Mouse (Mus musculus) limb, embryonic 13.5 days (tissue): ENCODE results near the gene Ap5z1. TPM values are rescaled to one million over a fixed set of nuclear protein-coding genes. Genes with fewer than 3 reads are reported as not detected.

Source experiments
- ATAC-seq: fragments of 200-750 bp; cut with Nextera tagmentation; 2 replicates; pipeline ENCODE4 v1.8.0; 2017; ENCODE audit warnings: low read depth, moderate number of reproducible peaks, moderate TSS enrichment; ENCODE audit not compliant: low FRiP score
- H3K27ac ChIP-seq: fragments of 300-500 bp; sonication (generic); 2 replicates; pipeline ENCODE4 v1.5.1; 2015; ENCODE audit warnings: inconsistent platforms, mild to moderate bottlenecking, moderate library complexity
- H3K27me3 ChIP-seq: fragments of 300-500 bp; sonication (generic); 2 replicates; pipeline ENCODE4 v1.6.1; 2015; ENCODE audit warnings: mild to moderate bottlenecking, inconsistent platforms
- H3K36me3 ChIP-seq: fragments of 300-500 bp; sonication (generic); 2 replicates; pipeline ENCODE4 v1.6.1; 2015; ENCODE audit warnings: inconsistent platforms, mild to moderate bottlenecking, moderate library complexity
- H3K4me1 ChIP-seq: fragments of 300-500 bp; sonication (generic); 2 replicates; pipeline ENCODE4 v1.6.1; 2015; ENCODE audit warnings: inconsistent platforms
- H3K4me2 ChIP-seq: fragments of 300-500 bp; sonication (generic); replicated peaks from 2 replicates; pipeline ENCODE4 v1.6.1; 2015; ENCODE audit warnings: inconsistent platforms, mild to moderate bottlenecking, moderate library complexity
- H3K4me3 ChIP-seq: fragments of 300-500 bp; sonication (generic); 2 replicates; pipeline ENCODE4 v1.5.1; 2015; ENCODE audit warnings: moderate library complexity, mild to moderate bottlenecking, inconsistent platforms
- H3K9ac ChIP-seq: fragments of 300-500 bp; sonication (generic); 2 replicates; pipeline ENCODE4 v1.6.1; 2015; ENCODE audit warnings: mild to moderate bottlenecking, inconsistent platforms
- H3K9me3 ChIP-seq: fragments of 300-500 bp; sonication (generic); 2 replicates; pipeline ENCODE4 v1.6.1; 2016; ENCODE audit warnings: inconsistent platforms
- WGBS: fragments of 180-500 bp; shearing (Covaris S2); methylation state at CpG from one replicate; pipeline ENCODE4 v1.1.7; 2015; 5-methylcytosine and 5-hydroxymethylcytosine counted together
- polyA plus RNA-seq: library from polyadenylated mRNA; unstranded; fragments of >200 nt; fragmentation: Nextera tagmentation; extraction: Ambion mirVana; gene quantifications from 2 replicates; pipeline ENCODE4 v1.2.1, GENCODE M21; 2015

Ap5z1 gene
- 7.9 and 8.1 TPM in 2 replicates for polyA plus RNA-seq

GRCm38 (mm10) chr5:142463461-142464454 lies at the start of gene Ap5z1:
Gene Ap5z1 (plus strand): TSS chr5:142463944.
- ATAC-seq, result peak; percentile 92
- no peaks in the 10 kb centered on the region for H3K9me3 ChIP-seq
- peaks cover 13% of the 10 kb centered on the region for H3K4me1 ChIP-seq
- peaks cover 39% of the 10 kb centered on the region for H3K36me3 ChIP-seq
- H3K27me3 ChIP-seq, result no peaks in the 10 kb centered on the region
- H3K4me2 ChIP-seq, result peak within 1 kb of the TSS; percentile 82
- H3K4me3 ChIP-seq, result peak within 1 kb of the TSS; percentile 73
- H3K9ac ChIP-seq, result peak within 1 kb of the TSS; percentile 76
- peak within 1 kb of the TSS; percentile 91 for H3K27ac ChIP-seq
- WGBS, result 2% methylated on average over 60 of the region's 60 CpGs

- no peak overlapping the region for H3K4me3 ChIP-seq
- peaks cover 48% of the 10 kb centered on the region for H3K4me1 ChIP-seq
- no peak for ATAC-seq
- peaks cover 27% of the 10 kb centered on the region for H3K36me3 ChIP-seq
- WGBS, result 24% methylated on average over 6 of the region's 6 CpGs
- H3K9ac ChIP-seq, result no peak overlapping the region
- no peaks in the 10 kb centered on the region for H3K9me3 ChIP-seq
- no peak overlapping the region for H3K4me2 ChIP-seq
- H3K27ac ChIP-seq, result no peak overlapping the region
- H3K27me3 ChIP-seq, result no peaks in the 10 kb centered on the region
These were observed 48.3 kb upstream of the Ap5z1 start for GRCm38 (mm10) chr5:142415401-142415800.

- Histone ChIP-seq H3K27me3 (no peaks in the 10 kb centered on the region), H3K9ac (no peak overlapping the region), H3K4me3 (no peak overlapping the region), H3K9me3 (no peaks in the 10 kb centered on the region), H3K27ac (peak overlapping the region; percentile 6; the same call in 1 of the 2 replicates), H3K4me1 (peaks cover 40% of the 10 kb centered on the region), H3K4me2 (no peak overlapping the region), H3K36me3 (peaks cover 31% of the 10 kb centered on the region)
- WGBS, result 35% methylated on average over 14 of the region's 14 CpGs
- no peak for ATAC-seq
These were observed 47.5 kb upstream of the Ap5z1 start for GRCm38 (mm10) chr5:142416070-142416775.

DNA sequence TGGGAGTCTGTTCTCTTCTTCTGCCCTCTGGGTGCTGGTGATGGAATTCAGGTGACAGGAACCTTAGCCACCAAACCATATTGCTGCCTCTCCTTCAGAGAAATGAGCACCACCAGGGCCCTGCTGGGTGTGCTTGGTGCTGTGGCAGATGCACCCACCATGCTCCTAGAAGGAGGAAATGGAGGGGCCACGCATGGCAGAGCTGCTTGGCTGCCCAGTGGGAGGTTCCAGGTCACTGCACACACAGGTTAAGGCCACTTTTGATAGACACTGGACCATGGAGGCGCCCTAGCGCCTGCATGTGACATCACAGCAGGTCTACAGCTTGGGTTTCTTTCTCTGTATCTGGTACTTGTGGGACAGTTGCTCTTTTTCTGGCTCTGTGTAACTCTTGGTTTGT lies 46.6 kb upstream of the Ap5z1 start:
- no peak for ATAC-seq
- Histone ChIP-seq H3K9me3 (no peaks in the 10 kb centered on the region), H3K4me2 (no peak overlapping the region), H3K36me3 (peaks cover 31% of the 10 kb centered on the region), H3K27ac (no peak overlapping the region), H3K4me3 (no peak overlapping the region), H3K4me1 (peaks cover 40% of the 10 kb centered on the region), H3K9ac (no peak overlapping the region), H3K27me3 (no peaks in the 10 kb centered on the region)
- WGBS, result 73% methylated on average over 3 of the region's 3 CpGs

GRCm38 (mm10) chr5:142417876-142418275 lies 45.9 kb upstream of the Ap5z1 start:
- Histone ChIP-seq H3K4me1 (peaks cover 32% of the 10 kb centered on the region), H3K4me3 (no peak overlapping the region), H3K9me3 (no peaks in the 10 kb centered on the region), H3K4me2 (no peak overlapping the region), H3K9ac (no peak overlapping the region), H3K36me3 (peaks cover 32% of the 10 kb centered on the region), H3K27me3 (no peaks in the 10 kb centered on the region), H3K27ac (no peak overlapping the region)
- no peak for ATAC-seq
- 72% methylated on average over 9 of the region's 9 CpGs for WGBS

- WGBS, result 89% methylated on average over 4 of the region's 4 CpGs
- Histone ChIP-seq H3K4me1 (peaks cover 27% of the 10 kb centered on the region), H3K27me3 (no peaks in the 10 kb centered on the region), H3K4me2 (no peak overlapping the region), H3K27ac (no peak overlapping the region), H3K9ac (no peak overlapping the region), H3K4me3 (no peak overlapping the region), H3K36me3 (peaks cover 32% of the 10 kb centered on the region), H3K9me3 (no peaks in the 10 kb centered on the region)
- ATAC-seq, result no peak
These were observed 45.3 kb upstream of the Ap5z1 start for GRCm38 (mm10) chr5:142418419-142418818.

- no peak for ATAC-seq
- Histone ChIP-seq H3K36me3 (peaks cover 32% of the 10 kb centered on the region), H3K4me1 (peaks cover 22% of the 10 kb centered on the region), H3K27me3 (no peaks in the 10 kb centered on the region), H3K4me3 (no peak overlapping the region), H3K27ac (no peak overlapping the region), H3K9ac (no peak overlapping the region), H3K4me2 (no peak overlapping the region), H3K9me3 (no peaks in the 10 kb centered on the region)
- 86% methylated on average over 4 of the region's 4 CpGs for WGBS
These were observed 43.4 kb upstream of the Ap5z1 start for GRCm38 (mm10) chr5:142420317-142420716.

DNA sequence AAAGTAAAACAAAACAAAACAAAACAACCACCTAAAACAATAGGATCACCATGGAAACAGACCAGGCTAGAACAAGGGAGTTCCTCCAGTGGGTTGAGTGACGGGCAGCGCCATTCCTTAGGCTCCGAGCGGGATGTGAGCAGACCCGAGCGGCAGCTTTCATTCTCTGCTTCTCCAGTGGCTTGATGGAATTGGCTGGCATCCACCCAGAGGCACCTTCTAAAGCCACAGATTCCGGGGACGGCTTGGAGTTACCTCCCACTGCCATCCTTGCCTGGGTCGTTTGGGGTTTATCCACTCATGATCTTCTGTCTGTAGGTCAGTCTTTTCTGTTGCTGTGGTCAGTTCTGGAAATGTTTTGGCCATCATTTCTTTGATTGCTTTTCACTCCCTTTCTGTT lies 42.8 kb upstream of the Ap5z1 start:
- WGBS, result 89% methylated on average over 9 of the region's 9 CpGs
- Histone ChIP-seq H3K36me3 (peaks cover 34% of the 10 kb centered on the region), H3K4me2 (no peak overlapping the region), H3K9me3 (no peaks in the 10 kb centered on the region), H3K9ac (no peak overlapping the region), H3K27ac (no peak overlapping the region), H3K4me1 (peaks cover 22% of the 10 kb centered on the region), H3K27me3 (no peaks in the 10 kb centered on the region), H3K4me3 (no peak overlapping the region)
- ATAC-seq, result no peak

DNA sequence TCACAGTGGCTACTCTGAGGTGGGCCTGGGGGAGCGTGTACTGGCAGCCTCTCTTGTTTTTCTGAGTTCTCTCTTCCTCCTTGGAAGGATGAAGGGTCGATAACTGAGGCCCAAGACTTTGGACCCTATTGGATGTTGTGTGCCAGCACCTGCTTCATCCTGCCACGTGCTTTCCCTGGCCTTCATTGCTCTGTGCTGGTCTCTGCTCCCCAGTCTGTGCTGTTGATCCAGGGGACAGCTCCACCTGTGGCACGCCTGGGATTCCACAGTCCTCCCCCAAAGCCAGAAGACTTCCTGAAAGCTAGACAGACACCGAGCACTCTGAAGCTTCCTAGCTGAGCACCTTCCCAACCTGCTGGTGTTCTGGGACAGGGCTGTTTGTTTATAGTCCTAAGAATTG lies 41.9 kb upstream of the Ap5z1 start:
- Histone ChIP-seq H3K36me3 (peaks cover 34% of the 10 kb centered on the region), H3K9me3 (no peaks in the 10 kb centered on the region), H3K4me2 (no peak overlapping the region), H3K27ac (no peak overlapping the region), H3K9ac (no peak overlapping the region), H3K4me1 (peaks cover 22% of the 10 kb centered on the region), H3K4me3 (no peak overlapping the region), H3K27me3 (no peaks in the 10 kb centered on the region)
- WGBS, result 88% methylated on average over 5 of the region's 5 CpGs
- no peak for ATAC-seq

DNA sequence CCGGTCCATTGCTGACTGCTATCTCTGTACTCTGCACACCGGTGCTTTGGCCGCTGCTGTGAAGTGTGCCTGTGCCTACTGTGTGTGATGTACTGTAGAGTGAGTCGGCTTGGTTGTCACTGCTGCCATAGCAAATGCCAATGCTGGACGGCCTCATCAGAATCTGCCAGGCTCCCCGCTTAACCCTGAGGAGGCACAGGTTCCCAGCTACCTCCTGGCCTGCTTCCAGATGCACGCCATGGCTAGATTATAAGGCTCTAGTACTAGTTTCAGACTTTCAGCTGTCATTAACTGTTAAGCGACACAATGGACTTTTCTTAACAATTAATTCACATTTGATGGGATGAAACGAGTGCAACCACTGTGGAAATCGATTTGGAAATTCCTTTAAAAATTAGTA lies 40.6 kb upstream of the Ap5z1 start:
- no peak overlapping the region for H3K27ac ChIP-seq
- peaks cover 32% of the 10 kb centered on the region for H3K36me3 ChIP-seq
- ATAC-seq, result no peak
- WGBS, result 89% methylated on average over 10 of the region's 10 CpGs
- no peak overlapping the region for H3K4me3 ChIP-seq
- H3K27me3 ChIP-seq, result no peaks in the 10 kb centered on the region
- no peaks in the 10 kb centered on the region for H3K9me3 ChIP-seq
- no peak overlapping the region for H3K9ac ChIP-seq
- H3K4me2 ChIP-seq, result no peak overlapping the region
- H3K4me1 ChIP-seq, result peaks cover 32% of the 10 kb centered on the region

GRCm38 (mm10) chr5:142423701-142424100 lies 40.0 kb upstream of the Ap5z1 start:
- Histone ChIP-seq H3K4me1 (peaks cover 32% of the 10 kb centered on the region), H3K4me3 (no peak overlapping the region), H3K9me3 (no peaks in the 10 kb centered on the region), H3K27me3 (no peaks in the 10 kb centered on the region), H3K27ac (no peak overlapping the region), H3K36me3 (peaks cover 29% of the 10 kb centered on the region), H3K4me2 (no peak overlapping the region), H3K9ac (no peak overlapping the region)
- WGBS, result 64% methylated on average over 3 of the region's 3 CpGs
- no peak for ATAC-seq

DNA sequence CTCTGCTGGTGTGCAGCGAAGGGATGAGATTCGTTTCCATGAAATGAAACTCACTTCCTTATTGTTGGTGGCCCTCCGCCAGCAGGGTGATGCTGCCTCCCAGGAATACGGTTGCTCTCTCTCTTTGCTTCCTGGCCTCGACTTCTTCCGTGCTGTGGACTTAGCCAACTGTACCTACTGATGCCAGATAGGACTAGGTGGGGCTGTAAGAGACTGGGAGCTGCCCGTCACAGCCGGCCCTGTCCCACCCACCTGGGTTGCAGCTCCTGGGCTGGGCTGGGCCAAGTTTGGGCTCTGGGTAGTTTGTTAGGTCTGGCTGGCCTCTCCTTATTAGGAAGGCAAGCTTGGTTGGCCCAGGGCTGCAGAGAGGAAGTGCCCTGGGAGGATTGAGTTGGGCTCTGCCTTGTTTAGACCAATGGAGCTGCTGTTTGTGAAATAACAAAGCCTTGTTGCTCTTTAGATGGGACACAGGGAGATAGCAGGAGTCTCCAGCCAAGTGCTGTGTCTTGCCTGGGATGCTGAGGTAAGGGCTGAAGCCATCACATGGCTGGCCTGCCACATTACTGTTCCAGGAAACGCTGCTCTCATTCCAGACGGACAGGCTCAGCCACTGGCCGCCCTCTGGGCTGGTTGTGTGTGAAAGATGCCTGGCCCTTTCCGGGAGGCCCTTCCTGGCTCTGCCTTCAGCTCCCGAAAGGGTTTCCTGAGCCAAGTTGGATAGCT lies 39.0 kb upstream of the Ap5z1 start:
- Histone ChIP-seq H3K4me2 (no peak overlapping the region), H3K27ac (peak overlapping the region; percentile 52; the same call in 1 of the 2 replicates), H3K9ac (no peak overlapping the region), H3K36me3 (peaks cover 23% of the 10 kb centered on the region), H3K4me3 (no peak overlapping the region), H3K9me3 (no peaks in the 10 kb centered on the region), H3K27me3 (no peaks in the 10 kb centered on the region), H3K4me1 (peaks cover 32% of the 10 kb centered on the region)
- WGBS, result 66% methylated on average over 13 of the region's 13 CpGs
- ATAC-seq, result no peak
